Mouse (Mus musculus) 3134 (cell line): ENCODE data around the gene Pdgfb.

Experiments
- DNase-seq: peaks from one replicate; pipeline ENCODE4 v3.0.0-alpha.2; 2011; ENCODE audit warnings: low spot score; ENCODE audit not compliant: insufficient read length; ENCODE audit errors: extremely low read depth

The Pdgfb gene

GRCm38 (mm10) chr15:80014321-80015210 lies at the start of gene Pdgfb:
TSS of gene Pdgfb (minus strand) at chr15:80014977.
- DNase-seq, result peak; percentile 57

- DNase-seq, result peak; percentile 68
Observed at GRCm38 (mm10) chr15:80062821-80063220, 48.0 kb upstream of the Pdgfb start.

DNA sequence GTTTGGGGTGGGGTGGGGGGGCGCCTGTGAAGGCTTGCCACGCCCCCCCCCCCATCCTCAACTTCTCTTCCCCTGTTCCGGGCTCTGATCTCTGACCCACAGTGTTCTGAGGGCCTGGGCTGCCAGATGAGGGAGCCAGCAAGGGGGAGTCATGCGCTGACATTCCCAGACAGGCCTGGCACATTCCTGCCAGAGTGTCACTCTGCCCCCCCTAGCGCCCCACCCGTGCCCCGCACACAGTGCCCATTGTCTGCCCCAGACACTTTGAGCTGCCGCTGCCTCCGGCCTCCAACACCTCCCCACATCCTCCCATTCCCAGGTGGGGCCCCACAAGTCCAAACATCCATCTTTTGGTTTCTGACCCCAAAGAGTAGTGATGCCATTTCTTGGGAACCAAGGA lies 47.6 kb upstream of the Pdgfb start:
- peak; percentile 50 for DNase-seq

GRCm38 (mm10) chr15:80061071-80061550 lies 46.3 kb upstream of the Pdgfb start:
- no peak for DNase-seq

- DNase-seq, result no peak
Observed at GRCm38 (mm10) chr15:80060356-80061070, 45.7 kb upstream of the Pdgfb start.

DNA sequence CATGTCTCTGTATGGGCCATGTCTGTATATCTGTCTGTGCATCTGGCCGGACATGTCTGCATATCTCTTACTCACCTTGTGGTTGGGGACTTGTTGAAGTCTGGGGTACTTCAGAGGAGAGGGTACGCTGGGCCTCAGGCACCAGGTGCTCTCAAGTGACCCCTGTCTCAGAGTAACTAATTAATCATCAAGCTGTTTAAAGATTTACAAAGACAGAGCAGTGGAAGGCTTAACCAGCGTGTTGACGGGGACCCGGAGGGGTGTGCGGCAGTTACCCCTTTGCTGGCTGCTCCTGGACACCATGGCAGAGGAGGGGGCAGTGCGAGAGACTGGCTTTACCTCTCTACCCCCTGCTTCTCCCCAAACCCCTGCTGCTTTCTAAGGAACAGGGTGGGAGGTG lies 44.8 kb upstream of the Pdgfb start:
- no peak for DNase-seq

GRCm38 (mm10) chr15:80058151-80058550 lies 43.4 kb upstream of the Pdgfb start:
- no peak for DNase-seq

DNA sequence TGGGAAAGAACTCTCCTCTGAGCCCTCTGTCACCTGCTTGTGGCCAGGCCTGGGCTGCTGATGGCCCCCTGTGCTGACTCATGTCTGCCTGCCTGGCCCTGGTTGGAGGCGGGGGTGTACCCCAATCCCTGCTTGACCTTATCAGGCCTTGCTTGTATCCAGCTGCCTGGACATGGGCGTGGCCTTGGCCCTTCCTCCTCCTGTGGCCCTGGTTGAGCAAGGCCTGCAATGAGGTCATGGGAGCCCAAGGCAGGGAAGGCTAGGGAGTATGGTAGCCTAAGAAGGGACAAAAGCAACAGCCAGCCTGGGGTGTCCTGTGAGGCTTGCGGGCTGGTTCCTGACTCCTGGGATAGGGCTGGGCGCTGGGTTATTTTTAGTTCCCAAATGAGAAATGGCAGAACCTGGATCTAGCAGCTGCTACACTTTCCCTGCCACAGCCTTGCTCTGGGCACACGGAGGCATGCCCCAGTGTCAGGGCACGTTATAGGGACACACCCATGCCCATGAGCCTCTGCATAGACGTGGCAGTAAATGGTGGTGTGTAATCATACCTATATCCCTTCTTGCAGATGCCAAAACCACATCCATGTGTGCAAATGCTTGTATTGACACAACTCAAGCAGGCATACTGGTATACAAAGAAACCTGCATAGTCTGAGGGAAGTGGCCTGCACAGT lies 39.4 kb upstream of the Pdgfb start:
- DNase-seq, result peak; percentile 71

GRCm38 (mm10) chr15:80053381-80054033 lies 38.7 kb upstream of the Pdgfb start:
- DNase-seq, result no peak

DNA sequence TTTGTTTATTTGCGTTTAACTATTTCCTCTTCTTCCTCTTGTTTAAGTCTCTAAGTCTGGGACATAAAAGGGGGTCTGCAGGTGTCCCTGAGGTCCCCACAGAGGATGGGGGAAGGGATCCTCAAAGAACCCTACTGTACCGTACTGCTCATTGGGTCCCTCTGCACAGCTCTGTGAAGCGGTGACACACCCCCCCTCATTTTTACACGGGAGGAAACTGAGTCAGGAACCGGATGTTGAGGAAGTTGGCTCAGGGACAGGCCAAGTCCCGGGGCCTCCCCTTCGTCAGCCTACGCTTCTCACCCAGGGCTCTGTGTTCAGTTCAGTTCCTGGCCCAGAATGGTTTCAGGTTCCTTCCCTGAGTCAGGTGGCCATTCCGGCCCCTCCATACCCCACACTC lies 37.0 kb upstream of the Pdgfb start:
- DNase-seq, result no peak

GRCm38 (mm10) chr15:80051092-80051761 lies 36.5 kb upstream of the Pdgfb start:
- DNase-seq, result no peak

GRCm38 (mm10) chr15:80050093-80050492 lies 35.3 kb upstream of the Pdgfb start:
- peak; percentile 22 for DNase-seq

DNA sequence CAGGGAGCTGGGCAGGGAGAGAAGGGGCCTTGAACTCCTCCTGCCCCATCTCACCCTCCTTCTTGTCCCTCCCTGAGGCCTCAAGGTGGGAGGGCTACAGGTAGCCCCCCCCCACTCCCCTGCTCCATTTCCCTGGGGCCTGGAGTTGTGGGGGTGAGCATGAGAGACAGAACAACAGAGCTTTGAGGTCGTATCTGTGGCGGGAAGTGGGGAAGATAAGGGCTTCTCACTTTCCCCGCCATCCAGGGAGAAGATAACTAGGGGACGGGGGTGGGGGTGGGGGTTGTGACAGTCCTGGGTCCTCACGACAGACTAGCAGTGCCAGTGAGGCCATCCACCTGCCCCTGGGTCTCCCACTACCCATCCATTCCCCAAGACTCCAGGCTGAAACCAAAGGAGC lies 33.2 kb upstream of the Pdgfb start:
- no peak for DNase-seq

- DNase-seq, result no peak
Observed at GRCm38 (mm10) chr15:80047242-80047641, 32.5 kb upstream of the Pdgfb start.

DNA sequence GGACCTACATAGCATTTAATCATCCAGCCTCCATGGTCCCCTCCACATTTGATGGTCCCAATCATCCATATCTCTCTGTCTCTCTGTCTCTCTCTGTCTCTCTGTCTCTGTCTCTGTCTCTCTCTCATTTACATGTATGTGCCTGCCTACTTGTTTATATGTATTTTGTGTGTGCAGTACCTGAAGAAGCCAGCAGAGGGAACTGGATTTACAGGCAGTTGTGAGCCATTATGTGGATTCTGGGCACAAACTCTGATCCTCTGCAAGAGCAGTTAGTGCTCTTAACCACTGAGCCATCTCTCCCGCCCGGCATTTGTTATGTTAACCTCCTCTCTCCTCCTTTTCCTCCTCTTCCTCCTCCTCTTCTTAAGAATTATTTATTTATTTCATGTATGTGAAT lies 31.0 kb upstream of the Pdgfb start:
- no peak for DNase-seq

DNA sequence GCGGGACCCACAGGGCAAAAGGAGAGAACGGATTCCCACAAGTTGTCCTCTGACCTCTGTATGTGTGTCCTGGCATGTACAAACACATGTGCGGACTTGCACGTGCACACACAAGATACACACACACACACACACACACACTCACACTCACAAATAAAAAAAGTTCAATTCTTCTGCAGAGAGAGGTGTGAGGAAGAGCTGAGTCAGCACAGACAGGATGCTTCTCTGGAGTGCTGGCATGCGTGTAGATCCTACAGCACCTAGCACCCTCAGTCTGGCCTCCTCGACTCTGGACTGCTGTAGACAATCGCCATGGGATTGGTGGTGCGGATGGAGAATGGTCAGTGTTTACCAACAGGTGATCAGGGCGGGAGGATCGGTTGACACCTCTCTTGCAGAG lies 29.5 kb upstream of the Pdgfb start:
- DNase-seq, result no peak

- DNase-seq, result no peak
Observed at GRCm38 (mm10) chr15:80042152-80042551, 27.4 kb upstream of the Pdgfb start.

- DNase-seq, result no peak
Observed at GRCm38 (mm10) chr15:80038110-80038391, 23.3 kb upstream of the Pdgfb start.

DNA sequence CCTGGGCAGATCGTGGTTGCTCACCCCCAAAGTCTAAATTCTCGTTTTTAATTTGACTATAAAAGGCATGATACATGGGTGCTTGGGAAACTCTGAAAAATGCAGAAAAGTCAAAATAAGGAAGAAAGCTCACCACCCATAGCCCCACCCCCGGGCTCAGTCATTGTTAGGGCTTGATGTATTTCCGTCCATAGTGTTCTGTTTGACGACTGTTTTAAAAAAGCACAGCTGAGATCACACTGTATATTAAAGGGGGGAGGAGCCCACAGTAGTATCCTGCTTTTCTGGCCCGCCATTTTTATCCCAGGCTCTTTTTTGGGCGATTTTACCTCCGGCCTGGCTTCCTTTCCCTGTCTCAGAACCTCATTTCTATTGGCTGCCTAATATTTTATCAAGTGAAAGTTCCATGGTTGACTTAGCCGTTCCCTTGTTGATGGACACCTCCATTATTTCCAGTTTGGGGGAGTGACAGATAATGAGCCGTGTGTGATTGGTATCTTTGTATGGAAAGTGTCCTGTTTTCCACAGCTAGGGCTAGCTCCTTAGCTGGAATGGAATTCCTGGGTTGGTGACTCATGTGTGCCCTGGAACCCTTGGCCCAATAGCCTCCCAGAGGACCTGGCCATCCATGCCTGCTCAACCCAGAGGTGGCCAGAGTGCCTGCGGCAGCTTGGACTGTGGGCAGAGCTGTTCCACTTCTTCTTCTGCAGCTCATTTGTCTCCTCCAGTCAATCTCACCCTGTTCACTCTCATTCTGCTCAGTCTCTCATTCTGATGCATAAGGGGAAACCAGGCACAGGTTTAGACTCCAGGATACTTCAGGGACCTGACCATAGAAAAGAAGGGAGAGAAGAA lies 22.7 kb upstream of the Pdgfb start:
- peak; percentile 77 for DNase-seq
